Mouse (Mus musculus) brain, embryonic 14.5 days (tissue): ENCODE measurements around the gene Fhad1.

ENCODE experiments used
- CTCF ChIP-seq: fragments of 200-500 bp; IDR thresholded peaks from 2 replicates; pipeline ENCODE4 v1.5.1; 2012; ENCODE audit warnings: inconsistent platforms, mild to moderate bottlenecking, moderate library complexity, borderline replicate concordance; ENCODE audit not compliant: insufficient read depth, insufficient read length; ENCODE audit errors: extremely low read depth
- POLR2A ChIP-seq: fragments of 200-500 bp; IDR thresholded peaks from 2 replicates; pipeline ENCODE4 v1.6.1; 2012; ENCODE audit warnings: mild to moderate bottlenecking, inconsistent platforms, borderline replicate concordance; ENCODE audit not compliant: poor library complexity, insufficient read depth, insufficient read length, severe bottlenecking; ENCODE audit errors: extremely low read depth

DNA sequence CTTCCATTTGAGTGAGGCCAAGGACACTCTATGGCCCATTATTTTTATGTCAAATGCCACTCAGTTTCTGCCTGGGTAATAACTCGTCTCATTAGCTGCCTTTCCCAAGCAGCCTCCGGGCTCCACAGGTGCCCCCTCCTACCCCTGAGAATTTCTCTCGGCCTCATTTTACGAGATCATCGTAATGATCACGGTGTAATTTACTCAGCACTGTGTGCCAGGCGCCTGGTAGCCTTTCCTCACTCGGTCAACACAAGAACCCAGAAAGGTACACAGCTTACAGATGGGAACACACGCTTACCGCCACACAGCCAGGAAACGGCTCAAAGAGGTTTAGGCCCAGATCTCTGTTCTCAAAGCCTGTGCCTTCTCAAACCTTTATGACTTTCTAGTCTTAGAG, 6.7 kb downstream of the Fhad1 start:
- TF ChIP-seq CTCF (no peak), POLR2A (no peak)
